Mouse (Mus musculus): ENCODE data around the gene Utrn. TPM values are rescaled to one million over a fixed set of nuclear protein-coding genes. Genes with fewer than 3 reads are reported as not detected.

Utrn gene
- total RNA-seq (2021): 10 to 100 TPM; 41.5 to 42.8 TPM

DNA sequence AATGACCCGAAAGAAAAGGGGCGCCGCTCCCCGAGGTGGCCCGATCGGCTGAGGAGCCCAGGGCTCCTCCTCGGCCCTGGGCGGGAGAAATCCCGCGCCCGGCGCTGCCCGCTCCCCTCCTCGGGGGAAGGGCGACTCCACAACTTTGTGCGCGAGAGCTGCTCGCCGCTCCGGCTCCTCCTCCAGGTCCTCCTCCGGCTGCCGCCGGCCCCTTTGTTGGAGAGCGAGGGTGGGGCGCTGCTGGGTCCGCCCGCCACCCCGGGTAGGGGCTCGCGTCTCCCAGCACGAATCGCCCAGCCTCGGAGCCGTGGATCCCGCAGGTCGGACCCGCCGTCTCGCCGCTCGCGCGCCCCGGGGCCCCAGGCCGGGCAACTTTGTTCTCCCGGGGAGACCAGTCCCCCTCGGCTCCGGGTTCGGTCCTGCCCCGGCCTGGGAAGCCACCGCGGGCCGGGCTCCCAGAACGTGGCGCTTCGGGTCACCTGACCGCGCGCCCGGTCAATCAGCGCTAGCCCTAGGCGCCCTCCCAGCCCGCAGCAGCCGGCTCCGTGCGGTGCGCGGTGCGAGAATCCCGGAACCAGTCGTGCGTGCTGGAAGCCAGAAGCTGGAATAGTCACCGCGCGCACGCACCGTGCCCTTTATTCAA, at the start of gene Utrn:
Gene Utrn, minus strand, starts transcription at position 337 of the 643 bp plus-strand sequence.
- DNase-seq (ENCODE audit: extremely low spot score in 1 of 2, low spot score in 2 of 2): peak in 1 of 2 experiments; percentile 92
- intact Hi-C loops (cut with DNase I): loop anchor here (5.0 kb wide), 1 partner anchor 167 kb away; no protein-coding TSS in a partner anchor

DNA sequence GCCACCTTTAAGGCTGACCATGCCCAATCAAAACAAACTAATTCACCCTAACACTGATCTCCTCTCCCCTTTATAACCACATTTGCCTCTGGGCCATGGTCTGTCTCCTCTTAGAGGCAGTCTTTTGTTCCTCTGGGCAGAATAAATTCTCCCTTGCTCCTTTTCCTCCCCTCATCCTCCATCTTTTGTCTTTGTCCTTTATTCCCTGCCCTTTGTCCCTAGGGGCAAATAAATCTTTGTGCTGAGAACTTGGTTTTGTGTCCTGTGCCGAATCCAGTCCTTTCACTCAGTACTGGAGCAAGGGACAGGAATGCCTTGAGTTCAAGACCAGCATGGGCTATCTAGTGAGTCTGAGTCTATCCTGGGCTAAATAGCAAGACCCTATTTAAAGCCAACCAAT, 48.5 kb upstream of the Utrn start:
- DNase-seq (ENCODE audit: extremely low spot score in 1 of 2, low spot score in 2 of 2): no peak
- intact Hi-C loops (cut with DNase I): no loop called here

DNA sequence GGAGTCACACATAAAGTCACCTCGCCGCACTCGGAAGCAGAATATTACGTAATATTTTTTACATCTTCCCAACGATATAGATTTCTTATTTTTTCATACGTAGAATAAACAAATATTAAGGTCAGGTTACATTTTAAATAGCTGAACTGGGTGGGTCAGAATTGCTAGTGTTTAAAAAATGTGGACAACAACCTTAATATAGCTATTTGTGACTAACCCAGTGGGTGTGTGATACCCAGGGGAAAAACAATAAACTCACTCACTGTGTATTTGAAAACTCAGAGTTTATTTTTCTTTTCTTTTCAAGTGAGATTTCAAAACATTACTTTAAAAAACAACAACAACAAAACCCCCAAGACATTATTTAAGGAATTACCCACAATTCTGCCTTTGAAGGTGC, 47.2 kb upstream of the Utrn start:
- intact Hi-C loops (cut with DNase I): no loop called here
- no peak for DNase-seq (ENCODE audit: extremely low spot score in 1 of 2, low spot score in 2 of 2)

DNA sequence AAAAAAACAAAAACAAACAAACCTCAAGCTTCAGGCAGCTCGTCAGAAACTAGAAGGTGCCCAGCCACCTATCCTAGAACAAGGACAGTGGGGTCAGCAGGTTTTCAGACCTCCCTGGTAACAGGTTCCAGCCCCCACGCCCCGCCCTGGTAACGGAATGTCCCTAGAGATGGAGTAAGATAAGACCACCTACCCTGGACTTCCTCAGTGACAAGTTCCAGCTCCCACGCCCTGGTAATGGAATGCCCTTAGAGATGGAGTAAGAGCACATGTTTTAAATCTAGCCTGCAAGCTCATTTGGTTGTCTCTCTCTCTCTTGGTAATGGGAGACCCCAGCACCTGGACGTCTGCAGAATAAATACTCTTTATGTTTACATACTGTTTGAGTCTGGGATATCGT, 46.7 kb upstream of the Utrn start:
- intact Hi-C loops (cut with DNase I): no loop called here
- DNase-seq (ENCODE audit: extremely low spot score in 1 of 2, low spot score in 2 of 2): no peak

DNA sequence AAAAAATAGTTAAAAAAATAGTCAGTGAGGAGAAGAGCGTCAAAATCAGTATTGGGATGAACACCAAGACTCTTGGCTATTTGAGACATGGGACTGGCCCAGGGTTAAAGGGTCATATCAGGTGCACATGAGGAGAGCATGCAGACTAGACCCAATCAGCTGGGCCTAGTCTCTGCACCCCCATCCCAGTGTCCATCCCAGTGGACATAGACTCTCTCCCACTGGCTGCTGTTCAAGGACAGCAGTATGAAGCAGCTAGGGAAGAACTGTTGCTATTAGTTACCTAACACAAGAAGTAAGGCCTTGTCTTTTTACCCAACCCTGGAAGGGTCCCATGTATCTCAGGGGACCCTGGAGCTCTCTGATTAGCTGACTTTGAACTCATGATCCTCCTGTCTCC, 45.0 kb upstream of the Utrn start:
- intact Hi-C loops (cut with DNase I): no loop called here
- DNase-seq (ENCODE audit: extremely low spot score in 1 of 2, low spot score in 2 of 2): no peak

DNA sequence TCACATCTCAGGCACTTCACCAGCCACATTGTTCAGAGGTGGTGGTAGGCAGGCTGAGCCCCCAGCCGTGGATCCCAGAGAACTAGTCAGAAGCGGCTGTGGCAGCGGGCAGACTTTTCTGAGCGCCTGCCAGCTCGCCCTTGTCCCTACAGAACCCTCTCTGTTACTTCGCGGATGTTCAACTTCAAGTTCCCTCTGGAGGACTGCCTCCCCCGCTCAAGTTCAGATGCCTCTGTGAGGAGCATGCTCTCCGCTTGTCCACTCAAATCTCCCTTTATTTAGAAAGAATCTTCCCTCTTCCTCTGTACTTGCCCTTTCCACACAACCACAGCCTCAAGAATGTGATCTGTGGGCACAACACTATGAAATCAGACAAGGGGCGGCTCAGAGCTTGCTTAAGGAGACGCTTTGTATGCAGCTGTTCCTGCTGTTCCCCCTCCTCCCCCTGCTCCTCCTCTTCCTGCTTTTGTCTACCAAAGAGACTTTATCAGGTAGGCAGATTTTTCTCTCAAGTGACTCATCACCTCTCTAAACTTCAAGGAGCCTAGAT, 42.9 kb upstream of the Utrn start:
- intact Hi-C loops (cut with DNase I): no loop called here

DNA sequence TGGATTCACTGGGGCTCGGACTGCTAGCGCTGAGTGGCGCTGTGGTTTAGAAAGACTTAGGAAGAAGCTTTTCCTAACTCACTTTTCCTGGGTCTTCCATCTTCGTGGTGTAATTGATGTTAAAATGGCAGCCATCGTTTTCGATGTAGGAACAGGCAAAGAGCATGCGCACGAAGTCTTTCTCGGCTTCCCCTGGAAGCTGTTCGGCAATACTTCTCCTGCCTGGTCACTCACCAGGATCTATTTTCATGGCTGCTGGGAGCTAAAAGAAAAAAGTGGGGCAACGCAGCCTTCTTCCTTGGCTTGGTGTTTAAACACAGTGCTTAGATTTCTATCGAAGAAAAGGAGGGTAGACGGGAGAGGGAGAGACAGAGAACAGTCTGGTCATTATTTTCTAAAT, 42.3 kb upstream of the Utrn start:
- DNase-seq (ENCODE audit: extremely low spot score in 1 of 2, low spot score in 2 of 2): no peak
- intact Hi-C loops (cut with DNase I): no loop called here

More for the DNA sequence above, 42.9 kb upstream of the Utrn start:
- DNase-seq (ENCODE audit: extremely low spot score in 1 of 2, low spot score in 2 of 2): peak; percentile 27 to 53

DNA sequence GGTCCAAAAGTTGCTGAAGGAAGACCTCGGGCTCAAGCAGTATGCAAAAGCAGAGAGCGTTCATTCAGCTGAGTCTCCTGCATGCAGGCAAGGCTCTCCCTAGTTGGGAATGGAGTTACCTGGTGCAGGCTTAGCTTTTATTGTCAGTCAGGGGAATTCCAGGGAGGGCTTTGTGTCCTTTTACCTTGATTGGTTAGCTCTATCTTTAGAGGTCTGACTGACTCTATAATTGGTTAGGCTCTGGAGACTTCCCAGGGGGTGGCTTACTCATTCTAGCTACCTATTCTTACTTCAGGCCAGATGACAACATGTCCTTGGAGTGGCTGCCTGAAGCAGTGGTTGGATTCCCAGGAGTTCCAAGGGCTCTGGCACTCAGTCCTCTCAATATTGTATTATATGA, 40.7 kb upstream of the Utrn start:
- no peak for DNase-seq (ENCODE audit: extremely low spot score in 1 of 2, low spot score in 2 of 2)
- intact Hi-C loops (cut with DNase I): no loop called here

DNA sequence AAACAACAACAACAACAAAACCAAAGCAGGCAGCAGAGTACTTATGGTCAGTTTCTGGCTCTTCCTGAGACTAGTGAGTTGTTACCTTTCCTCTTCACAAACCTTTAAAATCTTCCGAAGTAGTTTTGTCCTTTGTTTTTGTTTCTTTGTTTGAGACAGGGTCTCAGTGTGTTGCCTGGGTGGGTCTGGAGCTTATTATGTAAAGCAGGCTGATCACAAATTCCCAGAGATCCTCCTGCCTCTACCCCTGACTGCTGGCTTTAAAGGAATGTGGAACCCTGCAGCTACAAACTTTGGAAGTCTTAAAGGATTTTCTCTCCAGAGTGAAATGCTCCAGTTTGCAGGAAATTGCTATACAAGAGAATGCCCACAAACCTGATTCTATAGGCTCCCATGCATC, 40.0 kb upstream of the Utrn start:
- DNase-seq (ENCODE audit: extremely low spot score in 1 of 2, low spot score in 2 of 2): no peak
- intact Hi-C loops (cut with DNase I): no loop called here

DNA sequence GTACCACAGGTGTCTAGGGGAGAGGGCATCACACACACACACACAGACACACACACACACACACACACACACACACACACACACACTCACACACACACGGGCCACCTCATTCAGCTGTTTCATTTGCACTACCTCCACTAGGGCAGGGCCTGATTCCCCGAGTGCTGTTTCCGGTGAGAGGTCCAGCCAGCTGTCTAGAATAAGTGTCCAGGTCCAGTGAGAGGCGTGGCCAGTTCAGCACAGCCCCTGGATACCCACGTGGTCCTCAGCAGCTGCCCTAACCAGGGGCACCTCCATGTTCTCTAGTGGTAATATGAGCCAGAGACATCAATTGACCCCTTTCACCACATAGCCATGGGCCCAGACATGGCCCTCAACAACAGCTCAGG, 35.0 kb upstream of the Utrn start:
- intact Hi-C loops (cut with DNase I): no loop called here
- DNase-seq (ENCODE audit: extremely low spot score in 1 of 2, low spot score in 2 of 2): no peak

DNA sequence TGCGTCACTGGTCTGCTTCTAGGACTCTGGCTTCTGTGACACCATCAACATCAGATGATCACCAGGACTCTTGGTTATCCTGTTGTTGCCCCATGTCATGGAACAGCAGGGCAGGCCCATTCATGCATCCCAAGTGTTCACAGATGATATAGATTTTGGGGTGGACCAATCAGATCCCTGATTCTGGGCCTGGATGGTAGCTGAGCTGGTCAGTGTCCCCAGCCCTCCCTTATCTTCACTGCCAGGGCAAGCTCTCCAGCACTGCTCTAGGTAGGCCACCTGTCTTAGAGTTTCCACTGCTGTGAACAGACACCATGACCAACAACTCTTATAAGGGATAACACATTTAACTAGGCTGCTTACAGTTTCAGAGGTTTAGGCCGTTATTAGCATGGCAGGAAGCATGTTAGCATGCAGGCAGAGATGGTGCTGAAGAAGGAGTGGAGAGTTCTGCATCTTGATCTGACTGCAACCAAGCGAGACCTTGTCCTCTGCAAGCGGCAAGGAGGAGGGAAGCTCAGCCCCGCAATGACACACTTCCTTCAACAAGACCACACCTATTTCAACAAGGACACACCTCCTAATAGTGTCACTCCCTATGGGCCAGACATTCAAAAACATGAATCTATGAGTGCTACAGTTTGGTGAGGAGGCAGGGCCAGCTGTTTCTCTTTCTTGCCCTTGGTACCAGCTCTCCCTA, 34.4 kb upstream of the Utrn start:
- DNase-seq (ENCODE audit: extremely low spot score in 1 of 2, low spot score in 2 of 2): no peak
- intact Hi-C loops (cut with DNase I): no loop called here

DNA sequence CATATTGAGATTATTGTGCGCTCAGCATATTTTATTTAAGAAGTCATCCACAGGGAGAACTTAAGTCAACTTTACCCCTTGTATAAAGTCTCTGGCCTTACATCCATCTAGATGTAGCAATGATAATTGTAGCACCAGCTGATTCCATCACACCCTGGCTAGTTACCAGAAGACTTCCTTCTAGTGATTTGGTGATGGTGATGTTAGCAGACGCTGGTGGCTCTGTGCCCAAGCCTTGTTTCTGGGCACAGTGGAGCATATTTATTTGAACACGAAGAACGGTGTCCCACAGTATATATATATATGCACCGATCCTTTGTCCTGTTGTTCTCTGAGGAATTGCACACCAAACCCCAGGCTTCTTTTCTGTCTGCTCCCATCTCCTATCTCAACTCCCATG, 30.7 kb upstream of the Utrn start:
- intact Hi-C loops (cut with DNase I): no loop called here
- DNase-seq (ENCODE audit: extremely low spot score in 1 of 2, low spot score in 2 of 2): no peak

DNA sequence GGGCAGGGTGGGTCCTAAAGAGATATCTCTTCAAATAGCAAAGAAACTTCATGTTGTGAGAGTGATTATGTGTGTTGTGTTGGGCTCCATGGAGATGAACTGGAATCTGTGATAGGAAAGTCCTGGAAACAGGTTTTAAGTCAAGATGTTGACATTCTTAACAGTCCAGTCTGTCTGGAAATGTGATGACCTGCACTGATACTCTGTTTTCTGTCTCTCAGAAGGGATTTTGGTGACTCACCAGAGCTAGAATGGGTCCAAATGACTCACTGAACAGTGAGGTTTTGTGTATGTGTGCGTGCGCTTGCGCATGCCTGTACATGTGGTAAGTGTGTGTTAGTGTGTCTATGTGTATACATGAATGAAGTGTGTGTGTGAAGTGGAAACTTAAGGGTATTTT, 24.2 kb upstream of the Utrn start:
- intact Hi-C loops (cut with DNase I): no loop called here
- DNase-seq (ENCODE audit: extremely low spot score in 1 of 2, low spot score in 2 of 2): no peak

DNA sequence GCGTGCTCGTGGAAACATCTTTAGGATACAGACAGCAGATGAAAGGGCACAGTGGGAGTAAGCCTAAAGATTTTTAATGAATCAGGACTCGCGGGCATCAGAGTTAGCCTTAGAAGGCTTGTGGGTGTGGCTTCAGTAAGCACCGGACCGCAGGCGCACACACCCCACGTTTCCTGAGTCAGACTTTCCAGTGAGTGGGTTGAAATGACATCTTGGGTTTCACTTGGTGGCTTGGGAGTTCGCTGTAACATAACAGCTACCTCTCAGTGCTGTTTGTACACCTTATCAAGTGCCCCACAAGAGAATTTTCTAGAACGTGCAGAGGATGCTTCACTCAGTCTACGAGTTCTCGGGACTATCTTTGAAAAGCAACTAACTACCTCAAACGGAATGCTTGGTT, 19.2 kb upstream of the Utrn start:
- intact Hi-C loops (cut with DNase I): no loop called here
- DNase-seq (ENCODE audit: extremely low spot score in 1 of 2, low spot score in 2 of 2): no peak

DNA sequence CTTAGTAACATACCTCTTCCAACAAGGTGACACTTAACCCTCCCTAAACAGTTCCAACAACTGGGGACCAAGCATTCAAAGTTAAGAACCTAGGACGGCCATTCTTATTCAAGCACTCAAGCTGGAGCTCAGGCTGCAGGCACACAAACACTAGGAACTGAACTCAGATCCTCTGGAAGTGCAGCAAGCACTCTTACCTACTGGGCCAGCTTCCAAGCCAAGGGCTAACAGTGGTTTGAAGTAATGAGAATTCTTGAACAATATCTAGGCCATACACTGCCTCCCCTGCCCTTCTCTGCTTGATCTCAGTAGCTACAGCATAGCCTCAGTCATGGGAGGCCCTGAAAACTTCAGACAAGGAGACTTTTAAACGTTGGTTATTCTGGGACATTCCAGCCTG, 18.6 kb upstream of the Utrn start:
- no peak for DNase-seq (ENCODE audit: extremely low spot score in 1 of 2, low spot score in 2 of 2)
- intact Hi-C loops (cut with DNase I): no loop called here

DNA sequence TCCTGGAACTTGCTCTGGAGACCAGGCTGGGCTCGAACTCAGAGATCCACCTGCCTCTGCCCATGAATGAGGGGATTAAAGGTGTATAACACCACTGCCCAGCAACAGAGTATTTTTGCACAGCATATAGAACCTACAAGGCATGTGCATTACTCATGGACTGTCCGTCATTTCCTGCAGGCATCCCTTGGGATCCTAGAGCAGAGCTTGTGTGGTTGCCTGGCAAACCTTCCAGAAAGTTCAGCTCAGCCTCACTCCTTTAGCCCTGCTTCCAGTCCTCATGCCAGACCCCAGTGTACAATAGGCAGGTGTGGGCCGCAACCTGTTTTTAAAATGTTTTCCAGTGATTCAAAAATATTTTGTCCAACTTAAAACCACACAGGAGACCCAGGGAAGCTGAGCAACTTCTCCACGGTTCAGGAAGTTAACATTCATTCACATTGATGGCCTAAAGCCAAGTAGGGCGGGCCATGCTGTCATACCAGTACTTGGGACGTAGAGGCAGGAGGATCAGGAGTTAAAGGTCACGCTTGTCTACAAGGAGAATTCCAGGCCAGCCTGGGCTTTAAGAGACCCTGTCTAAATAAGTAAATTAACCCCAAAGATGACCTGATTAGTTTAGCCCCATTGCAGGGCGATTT, 15.3 kb upstream of the Utrn start:
- DNase-seq (ENCODE audit: extremely low spot score in 1 of 2, low spot score in 2 of 2): peak in 1 of 2 experiments; percentile 34
- intact Hi-C loops (cut with DNase I): no loop called here

DNA sequence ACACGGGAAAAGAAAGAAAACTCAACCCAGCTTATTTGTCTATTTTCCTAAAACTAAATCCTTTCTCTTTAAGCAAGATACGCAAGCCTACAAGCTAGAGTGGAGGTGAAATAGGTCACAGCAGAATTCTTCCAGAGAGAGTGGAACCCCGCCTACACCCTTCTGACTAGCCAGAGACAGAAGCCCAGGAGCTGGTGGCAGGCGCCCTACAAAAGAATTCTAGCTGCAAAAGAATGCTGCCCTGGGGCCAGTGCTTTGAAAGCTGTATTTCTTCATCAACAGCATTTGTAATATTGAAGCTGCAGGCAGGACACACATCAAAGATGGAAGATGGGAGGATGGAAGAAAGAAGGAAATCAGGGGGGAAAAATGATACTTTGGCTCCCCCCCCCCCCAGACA, 12.7 kb upstream of the Utrn start:
- DNase-seq (ENCODE audit: extremely low spot score in 1 of 2, low spot score in 2 of 2): no peak
- intact Hi-C loops (cut with DNase I): no loop called here

DNA sequence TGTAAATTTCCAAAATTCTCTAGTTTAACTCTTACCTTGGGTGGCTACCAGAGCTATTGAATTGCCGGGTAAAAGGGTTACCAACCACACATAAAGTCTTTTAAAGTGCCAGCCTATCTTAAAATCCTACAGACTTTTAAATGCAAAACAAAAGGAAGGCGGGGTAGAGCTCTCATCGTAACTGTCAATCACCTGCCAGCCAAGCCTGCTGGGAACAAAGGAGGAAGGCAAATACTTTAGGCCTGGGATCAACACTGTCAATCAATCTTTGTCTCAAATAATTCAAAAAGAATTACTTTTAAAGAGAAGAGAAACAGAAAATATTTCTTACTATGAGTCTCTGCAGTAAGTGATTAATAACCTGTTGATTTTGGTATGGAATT, 10.1 kb upstream of the Utrn start:
- no peak for DNase-seq (ENCODE audit: extremely low spot score in 1 of 2, low spot score in 2 of 2)
- intact Hi-C loops (cut with DNase I): no loop called here

DNA sequence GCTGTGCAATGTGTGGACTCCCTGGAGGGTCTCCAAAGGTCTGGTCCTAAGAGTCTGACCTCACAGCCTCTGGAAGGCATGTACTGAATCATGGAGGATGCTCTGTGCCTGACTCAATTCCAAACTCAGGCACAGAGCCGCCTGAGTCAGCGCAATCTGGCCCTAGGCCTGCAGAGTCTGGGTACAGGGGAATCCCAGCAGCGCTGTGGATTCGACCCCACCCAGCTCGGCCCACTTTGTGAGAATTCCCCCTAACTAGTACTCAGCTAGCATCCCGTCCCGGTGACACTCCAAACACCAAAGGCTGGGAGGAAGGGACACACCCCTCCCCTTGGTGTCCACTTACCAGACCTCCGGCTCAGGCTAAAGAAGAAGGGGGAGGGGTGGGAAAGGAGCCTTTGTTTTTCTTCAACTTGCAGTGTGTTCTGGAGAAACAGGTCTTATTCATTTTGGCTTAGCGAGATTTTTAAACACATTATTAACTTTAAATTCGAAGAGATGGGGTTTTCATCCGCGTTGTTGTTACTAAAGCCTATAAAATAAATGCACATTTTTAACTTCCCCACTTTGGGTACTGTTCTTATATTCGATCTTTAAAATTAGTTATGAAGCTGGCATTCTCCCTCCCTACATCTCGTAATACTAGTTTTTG, 9.6 kb upstream of the Utrn start:
- intact Hi-C loops (cut with DNase I): no loop called here
- peak in 1 of 2 experiments; percentile 44 for DNase-seq (ENCODE audit: extremely low spot score in 1 of 2, low spot score in 2 of 2)

DNA sequence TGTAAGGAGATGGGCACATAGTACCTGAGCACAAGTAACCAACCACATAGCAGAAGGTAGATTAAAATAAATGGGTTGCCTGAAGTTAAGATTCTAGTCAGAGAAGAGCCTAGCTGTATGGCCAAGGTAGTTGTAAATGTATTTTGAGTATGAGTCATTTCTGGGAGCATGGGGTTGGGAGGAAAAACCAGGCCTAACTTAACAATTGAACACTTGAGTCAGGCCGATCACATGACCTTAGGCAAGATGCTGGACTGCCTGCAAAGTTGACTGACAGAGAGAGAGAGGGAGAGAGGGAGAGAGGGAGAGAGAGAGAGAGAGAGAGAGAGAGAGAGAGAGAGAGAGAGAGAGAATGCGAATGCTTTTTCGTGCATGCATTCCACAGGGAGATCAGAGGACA, 7.3 kb upstream of the Utrn start:
- intact Hi-C loops (cut with DNase I): no loop called here

More for the DNA sequence above, 7.3 kb upstream of the Utrn start:
- no peak for DNase-seq (ENCODE audit: extremely low spot score in 1 of 2, low spot score in 2 of 2)
